Mouse (Mus musculus) MEL (cell line): Measurements from ENCODE around the gene Vsig2.

Source experiments
- BHLHE40 ChIP-seq: IDR thresholded peaks from 2 replicates; pipeline ENCODE4 v1.6.1; 2012; ENCODE audit warnings: low read depth, mild to moderate bottlenecking, inconsistent platforms, low read length, improper control_type of control experiment, borderline replicate concordance
- CTCF ChIP-seq, 3 experiments: IDR thresholded peaks in 2 of 3; conservative IDR thresholded peaks in 1 of 3; 2 replicates each; pipeline ENCODE4 v1.5.1; 2011 to 2012; ENCODE audit warnings: low read length in 3 of 3, low read depth in 2 of 3, mild to moderate bottlenecking in 2 of 3, improper control_type of control experiment in 1 of 3, inconsistent platforms in 1 of 3, mixed read lengths in 1 of 3, moderate library complexity in 1 of 3; ENCODE audit not compliant: control insufficient read depth in 1 of 3, insufficient read depth in 1 of 3, poor library complexity in 1 of 3, severe bottlenecking in 1 of 3
- EP300 ChIP-seq, 2 experiments: IDR thresholded peaks; 2 replicates each; pipeline ENCODE4 v1.6.1; 2011; ENCODE audit warnings: improper control_type of control experiment in 2 of 2, low read length in 2 of 2, low read depth in 1 of 2, mild to moderate bottlenecking in 1 of 2
- ETS1 ChIP-seq: IDR thresholded peaks from 2 replicates; pipeline ENCODE4 v1.6.1; 2012; ENCODE audit warnings: low read depth, mild to moderate bottlenecking, inconsistent platforms, low read length, improper control_type of control experiment, moderate library complexity
- GATA1 ChIP-seq: IDR thresholded peaks from 2 replicates; pipeline ENCODE4 v1.6.1; 2011; ENCODE audit warnings: low read depth, low read length, improper control_type of control experiment
- MAZ ChIP-seq: IDR thresholded peaks from 2 replicates; pipeline ENCODE4 v1.6.1; 2012; ENCODE audit warnings: low read depth, mild to moderate bottlenecking, inconsistent platforms, low read length, improper control_type of control experiment
- POLR2AphosphoS2 ChIP-seq: IDR thresholded peaks from 2 replicates; pipeline ENCODE4 v1.6.1; 2011; ENCODE audit warnings: low read length, improper control_type of control experiment
- POLR2AphosphoS5 ChIP-seq: IDR thresholded peaks from 2 replicates; pipeline ENCODE4 v1.6.1; 2012; ENCODE audit warnings: low read depth, borderline replicate concordance, mild to moderate bottlenecking, inconsistent platforms, low read length, moderate library complexity, mixed read lengths
- SIN3A ChIP-seq: IDR thresholded peaks from 2 replicates; pipeline ENCODE4 v1.6.1; 2012; ENCODE audit warnings: low read length, improper control_type of control experiment, inconsistent platforms
- TCF12 ChIP-seq: IDR thresholded peaks from 2 replicates; pipeline ENCODE4 v1.6.1; 2014; ENCODE audit warnings: low read depth, mild to moderate bottlenecking, inconsistent platforms, low read length, improper control_type of control experiment, moderate library complexity
- USF2 ChIP-seq, 2 experiments: IDR thresholded peaks; 2 replicates each; pipeline ENCODE4 v1.6.1; 2011 to 2012; ENCODE audit warnings: improper control_type of control experiment in 2 of 2, low read length in 2 of 2, borderline replicate concordance in 1 of 2, inconsistent platforms in 1 of 2, low read depth in 1 of 2, mild to moderate bottlenecking in 1 of 2; ENCODE audit not compliant: insufficient read depth in 1 of 2
- ZMIZ1 ChIP-seq: IDR thresholded peaks from 2 replicates; pipeline ENCODE4 v1.6.1; 2012; ENCODE audit warnings: low read depth, mild to moderate bottlenecking, inconsistent platforms, low read length, improper control_type of control experiment, moderate library complexity

GRCm38 (mm10) chr9:37556366-37556765 is 17.3 kb downstream of the Vsig2 start:
- TF ChIP-seq CTCF (IDR thresholded peaks at IDR 0.05 in 2 of 3, conservative IDR thresholded peaks at IDR 0.05 in 1 of 3; ENCODE audit: control insufficient read depth in 1 of 3, insufficient read depth in 1 of 3, low read depth in 2 of 3, low read length in 3 of 3, poor library complexity in 1 of 3, severe bottlenecking in 1 of 3): no peak
- no peak for TF ChIP-seq ZMIZ1
- TF ChIP-seq POLR2AphosphoS5: no peak
- TF ChIP-seq EP300 (IDR thresholded peaks at IDR 0.05; ENCODE audit: low read depth in 1 of 2, low read length in 2 of 2): no peak
- TF ChIP-seq TCF12: no peak
- no peak for TF ChIP-seq GATA1
- no peak for TF ChIP-seq POLR2AphosphoS2
- no peak for TF ChIP-seq MAZ
- TF ChIP-seq SIN3A: no peak
- no peak for TF ChIP-seq BHLHE40
- no peak for TF ChIP-seq USF2 (IDR thresholded peaks at IDR 0.05; ENCODE audit: borderline replicate concordance in 1 of 2, insufficient read depth in 1 of 2, low read depth in 1 of 2, low read length in 2 of 2)
- TF ChIP-seq ETS1: no peak
